Mouse (Mus musculus): Measurements from ENCODE around the gene Arhgef17.

DNA sequence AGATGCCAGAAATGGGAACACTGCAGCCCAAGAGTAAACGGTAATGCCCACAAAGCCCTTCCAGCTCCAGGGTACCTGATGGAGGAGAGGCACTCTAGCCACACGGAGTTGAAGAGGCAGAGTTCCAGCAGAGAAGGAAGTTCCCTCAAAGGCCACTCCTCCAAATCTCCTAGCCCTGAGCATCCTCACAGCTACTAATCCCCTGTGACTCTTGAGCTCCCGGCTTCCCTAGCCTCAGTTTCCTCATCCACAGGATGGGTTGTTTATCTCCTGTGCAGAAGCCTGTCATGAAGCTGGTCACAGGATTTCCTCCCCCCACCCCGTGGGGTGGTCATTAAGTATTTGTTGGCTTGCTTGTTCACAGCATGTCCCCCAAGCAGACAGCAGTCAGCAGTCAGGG is 76.6 kb downstream of the Arhgef17 start:
- TF ChIP-seq CTCF (IDR thresholded peaks at IDR 0.05; ENCODE audit: borderline replicate concordance, insufficient read depth, low read depth, low read length) (no peak), POLR2A (IDR thresholded peaks at IDR 0.05; ENCODE audit: borderline replicate concordance, insufficient read depth, low read length) (no peak)

All from cerebellum, adult 2 months (tissue).